Mouse (Mus musculus) midbrain, embryonic 11.5 days (tissue): ENCODE data around the gene Nfat5. TPM values are rescaled to one million over a fixed set of nuclear protein-coding genes. Genes with fewer than 3 reads are reported as not detected.

Source experiments
- ATAC-seq: fragments of 200-750 bp; cut with Nextera tagmentation; 2 replicates; pipeline ENCODE4 v1.8.0; 2017; ENCODE audit warnings: moderate TSS enrichment, moderate library complexity; ENCODE audit not compliant: low FRiP score
- DNase-seq: peaks from one replicate; pipeline ENCODE4 v3.0.0; 2015; ENCODE audit warnings: low spot score; ENCODE audit errors: missing footprints
- H3K27ac ChIP-seq: fragments of 300-500 bp; sonication (generic); 2 replicates; pipeline ENCODE4 v1.5.1; 2014; ENCODE audit warnings: low read depth, low read length
- H3K27me3 ChIP-seq: fragments of 300-500 bp; sonication (generic); 2 replicates; pipeline ENCODE4 v1.6.1; 2014; ENCODE audit warnings: mild to moderate bottlenecking, low read length, moderate library complexity, mixed read lengths; ENCODE audit not compliant: control insufficient read depth, insufficient read depth
- H3K36me3 ChIP-seq: fragments of 300-500 bp; sonication (generic); 2 replicates; pipeline ENCODE4 v1.6.1; 2014; ENCODE audit warnings: mild to moderate bottlenecking, low read length, moderate library complexity, mixed read lengths; ENCODE audit not compliant: control insufficient read depth, insufficient read depth
- H3K4me1 ChIP-seq: fragments of 300-500 bp; sonication (generic); 2 replicates; pipeline ENCODE4 v1.6.1; 2014; ENCODE audit warnings: low read length; ENCODE audit not compliant: control insufficient read depth, insufficient read depth
- H3K4me2 ChIP-seq: fragments of 300-500 bp; sonication (generic); 2 replicates; pipeline ENCODE4 v1.6.1; 2014; ENCODE audit warnings: mild to moderate bottlenecking, moderate library complexity
- H3K4me3 ChIP-seq: fragments of 300-500 bp; sonication (generic); 2 replicates; pipeline ENCODE4 v1.5.1; 2014; ENCODE audit warnings: low read depth, low read length
- H3K9ac ChIP-seq: fragments of 300-500 bp; sonication (generic); 2 replicates; pipeline ENCODE4 v1.6.1; 2014; ENCODE audit warnings: low read length
- H3K9me3 ChIP-seq: fragments of 300-500 bp; sonication (generic); 2 replicates; pipeline ENCODE4 v1.6.1; 2016; ENCODE audit warnings: low read length; ENCODE audit not compliant: control insufficient read depth
- WGBS: fragments of 180-500 bp; shearing (Covaris S2); extraction: QIAGEN DNeasy Blood & Tissue Kit; methylation state at CpG from one replicate; pipeline ENCODE4 v1.1.7; 2014; 5-methylcytosine and 5-hydroxymethylcytosine counted together
- polyA plus RNA-seq: library from polyadenylated mRNA; unstranded; fragments of >200 nt; fragmentation: Nextera tagmentation; extraction: Ambion mirVana; gene quantifications from 2 replicates; pipeline ENCODE4 v1.2.1, GENCODE M21; 2014

Nfat5 gene
- polyA plus RNA-seq, 1 experiment from 2014 or later = 6.5 TPM

GRCm38 (mm10) chr8:107278571-107278970 is 14.7 kb upstream of the Nfat5 start:
- Histone ChIP-seq H3K4me1 (no peaks in the 10 kb centered on the region), H3K4me2 (no peak overlapping the region), H3K27me3 (no peaks in the 10 kb centered on the region), H3K9me3 (no peaks in the 10 kb centered on the region), H3K4me3 (no peak overlapping the region), H3K36me3 (no peaks in the 10 kb centered on the region), H3K27ac (no peak overlapping the region), H3K9ac (no peak overlapping the region)
- ATAC-seq (no peak), DNase-seq (no peak)
- 88% methylated on average over 1 of the region's 1 CpGs for WGBS

- Histone ChIP-seq H3K27ac (no peak overlapping the region), H3K4me3 (no peak overlapping the region), H3K9me3 (no peaks in the 10 kb centered on the region), H3K4me1 (no peaks in the 10 kb centered on the region), H3K9ac (no peak overlapping the region), H3K4me2 (no peak overlapping the region), H3K36me3 (no peaks in the 10 kb centered on the region), H3K27me3 (no peaks in the 10 kb centered on the region)
- DNase-seq = no peak
- no peak for ATAC-seq
- WGBS = 61% methylated on average over 9 of the region's 9 CpGs
Measured at GRCm38 (mm10) chr8:107286686-107287085, 6.6 kb upstream of the Nfat5 start.

- DNase-seq (no peak), ATAC-seq (no peak)
- Histone ChIP-seq H3K36me3 (no peaks in the 10 kb centered on the region), H3K27me3 (no peaks in the 10 kb centered on the region), H3K27ac (no peak overlapping the region), H3K4me2 (no peak overlapping the region), H3K9ac (no peak overlapping the region), H3K9me3 (no peaks in the 10 kb centered on the region), H3K4me1 (no peaks in the 10 kb centered on the region), H3K4me3 (no peak overlapping the region)
- 39% methylated on average over 5 of the region's 5 CpGs for WGBS
Measured at GRCm38 (mm10) chr8:107287522-107287921, 5.7 kb upstream of the Nfat5 start.

GRCm38 (mm10) chr8:107291171-107291601 is 2.1 kb upstream of the Nfat5 start:
- Histone ChIP-seq H3K4me1 (0 out of 2 replicates have a peak, but pooled peaks cover 3% of the 10 kb centered on the region), H3K27ac (no peak overlapping the region)

GRCm38 (mm10) chr8:107292119-107292927 is 947 bp upstream of the Nfat5 start:
- DNase-seq (no peak), ATAC-seq (peak; percentile 34; the same call in 1 of the 2 replicates)
- H3K27me3 ChIP-seq = no peaks in the 10 kb centered on the region
- H3K4me2 ChIP-seq = peak overlapping the region; percentile 48
- peak overlapping the region; percentile 98 for H3K4me3 ChIP-seq
- H3K4me1 ChIP-seq = 0 out of 2 replicates have a peak, but pooled peaks cover 3% of the 10 kb centered on the region
- H3K9ac ChIP-seq = peak overlapping the region; percentile 91
- H3K27ac ChIP-seq = peak overlapping the region; percentile 91
- WGBS = 62% methylated on average over 18 of the region's 18 CpGs
- H3K36me3 ChIP-seq = no peaks in the 10 kb centered on the region
- H3K9me3 ChIP-seq = no peaks in the 10 kb centered on the region

More at GRCm38 (mm10) chr8:107291171-107291601, 2.1 kb upstream of the Nfat5 start:
- no peak for ATAC-seq
- 85% methylated on average over 4 of the region's 4 CpGs for WGBS
- Histone ChIP-seq H3K27me3 (no peaks in the 10 kb centered on the region), H3K4me2 (no peak overlapping the region), H3K9ac (no peak overlapping the region), H3K36me3 (no peaks in the 10 kb centered on the region), H3K9me3 (no peaks in the 10 kb centered on the region), H3K4me3 (no peak overlapping the region)
- no peak for DNase-seq

- Histone ChIP-seq H3K27me3 (no peaks in the 10 kb centered on the region), H3K4me1 (0 out of 2 replicates have a peak, but pooled peaks cover 3% of the 10 kb centered on the region), H3K27ac (peak overlapping the region; percentile 91), H3K9ac (peak overlapping the region; percentile 91), H3K4me3 (peak overlapping the region; percentile 98), H3K36me3 (no peaks in the 10 kb centered on the region), H3K4me2 (peak overlapping the region; percentile 67), H3K9me3 (no peaks in the 10 kb centered on the region)
- peak; percentile 94 for DNase-seq
- peak; percentile 67 for ATAC-seq
- WGBS = under 1% methylated on average over 81 of the region's 98 CpGs
Measured at GRCm38 (mm10) chr8:107293641-107294628, 665 bp downstream of the Nfat5 start.

GRCm38 (mm10) chr8:107295450-107295849 is 2.2 kb downstream of the Nfat5 start:
- no peaks in the 10 kb centered on the region for H3K27me3 ChIP-seq
- H3K27ac ChIP-seq = no peak overlapping the region
- H3K4me1 ChIP-seq = 0 out of 2 replicates have a peak, but pooled peaks cover 3% of the 10 kb centered on the region
- H3K4me3 ChIP-seq = no peak overlapping the region
- no peaks in the 10 kb centered on the region; the same call in 1 of the 2 replicates for H3K36me3 ChIP-seq
- DNase-seq = no peak
- no peaks in the 10 kb centered on the region for H3K9me3 ChIP-seq
- H3K9ac ChIP-seq = no peak overlapping the region
- no peak overlapping the region for H3K4me2 ChIP-seq
- no peak for ATAC-seq
- 80% methylated on average over 1 of the region's 1 CpGs for WGBS

GRCm38 (mm10) chr8:107311876-107312275 is 18.6 kb downstream of the Nfat5 start:
- Histone ChIP-seq H3K9me3 (no peaks in the 10 kb centered on the region), H3K27me3 (no peaks in the 10 kb centered on the region), H3K9ac (no peak overlapping the region), H3K4me3 (no peak overlapping the region), H3K4me1 (no peaks in the 10 kb centered on the region), H3K27ac (no peak overlapping the region), H3K4me2 (no peak overlapping the region), H3K36me3 (no peaks in the 10 kb centered on the region)
- no peak for ATAC-seq
- peak; percentile 71 for DNase-seq
